Mouse (Mus musculus): ENCODE data around the gene Poldip3. TPM values are rescaled to one million over a fixed set of nuclear protein-coding genes. Genes with fewer than 3 reads are reported as not detected.

Gene Poldip3
- total RNA-seq (2017) = 122 to 140 TPM (median 123 TPM) in 3 replicates

- peak; percentile 84 for ATAC-seq (replicated peaks; ENCODE audit: insufficient number of reproducible peaks, low FRiP score, low TSS enrichment, poor library complexity, severe bottlenecking)
Measured at GRCm38 (mm10) chr15:83149196-83150072, at the start of gene Poldip3. Gene Poldip3 (minus strand): TSS chr15:83149384.

- no peak for ATAC-seq (replicated peaks; ENCODE audit: insufficient number of reproducible peaks, low FRiP score, low TSS enrichment, poor library complexity, severe bottlenecking)
Measured at GRCm38 (mm10) chr15:83193413-83193812, 44.2 kb upstream of the Poldip3 start.

DNA sequence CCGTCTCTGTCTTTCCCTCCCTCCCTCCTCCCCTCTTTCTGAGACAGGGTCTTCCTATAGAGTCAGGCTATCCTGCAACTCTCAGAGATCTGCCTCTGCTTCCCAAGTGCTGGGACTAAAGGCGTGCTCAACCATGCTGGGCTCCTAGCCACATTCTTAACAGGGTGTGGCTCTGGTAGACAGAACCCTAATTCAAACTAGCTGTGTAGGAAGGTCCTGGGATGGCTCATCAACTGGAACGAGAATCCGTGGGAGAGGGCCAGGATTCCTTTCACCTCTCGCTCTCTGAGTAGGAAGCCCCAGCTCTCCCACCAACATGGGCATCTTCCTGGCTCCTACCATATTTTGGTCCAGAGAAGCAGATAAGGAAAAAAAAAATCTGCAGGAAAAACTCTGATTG, 33.2 kb upstream of the Poldip3 start:
- ATAC-seq (replicated peaks; ENCODE audit: insufficient number of reproducible peaks, low FRiP score, low TSS enrichment, poor library complexity, severe bottlenecking) = no peak

GRCm38 (mm10) chr15:83181800-83182330, 32.7 kb upstream of the Poldip3 start:
- ATAC-seq (replicated peaks; ENCODE audit: insufficient number of reproducible peaks, low FRiP score, low TSS enrichment, poor library complexity, severe bottlenecking) = no peak

- ATAC-seq (replicated peaks; ENCODE audit: insufficient number of reproducible peaks, low FRiP score, low TSS enrichment, poor library complexity, severe bottlenecking) = no peak
Measured at GRCm38 (mm10) chr15:83180004-83180403, 30.8 kb upstream of the Poldip3 start.

DNA sequence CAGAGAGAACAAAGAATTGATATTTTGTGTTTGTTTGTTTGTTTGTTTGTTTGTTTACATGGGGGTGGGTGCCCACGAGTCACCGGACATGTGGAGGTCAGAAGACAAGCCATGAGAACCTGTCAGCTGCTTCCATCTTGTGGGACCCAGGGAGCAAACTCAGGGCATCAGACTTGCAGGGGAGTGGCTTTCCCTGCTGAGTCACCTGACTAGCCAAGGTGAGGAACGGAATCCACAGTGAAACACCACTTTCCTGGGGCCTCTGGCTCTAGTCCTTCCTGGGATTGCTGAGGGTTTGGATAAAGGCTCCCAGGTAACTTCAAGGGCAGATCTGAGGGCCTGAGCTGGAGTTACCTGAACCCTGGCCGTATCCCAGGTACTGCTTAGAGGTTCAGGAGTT, 27.5 kb upstream of the Poldip3 start:
- no peak for ATAC-seq (replicated peaks; ENCODE audit: insufficient number of reproducible peaks, low FRiP score, low TSS enrichment, poor library complexity, severe bottlenecking)

DNA sequence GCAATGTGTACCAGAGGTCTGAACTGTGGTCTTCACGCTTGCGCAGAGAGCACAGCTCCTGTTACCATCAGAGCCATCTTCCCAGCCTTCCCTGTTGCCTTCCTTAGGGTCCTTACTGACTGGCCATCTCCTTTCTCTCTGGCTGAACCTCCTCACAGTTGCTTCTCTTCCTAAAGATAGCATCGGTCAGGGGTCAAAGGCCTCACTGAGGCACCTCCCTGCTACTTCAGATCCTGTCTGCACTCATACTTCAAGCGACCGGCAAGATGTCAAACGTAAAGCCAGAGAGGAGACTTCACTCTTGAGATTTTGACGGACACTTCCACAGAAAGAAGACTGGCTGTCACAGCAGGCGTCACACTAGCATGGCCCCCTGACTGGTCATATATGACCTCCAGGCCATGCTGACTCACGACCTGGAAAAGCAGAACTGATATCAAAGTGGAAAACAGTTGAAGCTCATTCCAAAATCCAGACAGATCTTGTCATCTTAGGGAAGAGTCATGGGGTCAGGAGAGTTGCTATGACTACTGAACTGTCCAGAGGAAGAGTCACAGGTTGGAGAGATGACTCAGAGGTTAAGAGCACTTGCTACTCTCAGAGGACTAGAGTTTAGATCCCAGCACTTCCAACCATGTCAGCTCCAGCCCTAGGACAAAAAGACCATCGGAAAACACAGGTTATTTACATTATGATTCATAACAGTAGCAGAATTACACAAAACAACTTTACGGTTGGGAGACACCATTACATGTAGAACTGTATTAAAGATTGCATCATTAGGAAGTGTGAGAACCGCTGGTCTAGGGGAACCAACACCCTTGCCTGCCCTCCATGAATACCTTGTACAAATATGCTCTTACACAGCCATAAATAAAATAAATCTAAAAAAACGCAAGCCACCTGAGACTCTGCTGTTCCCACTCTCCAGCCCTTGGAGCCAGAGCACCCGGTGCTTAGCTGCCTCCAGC, 25.0 kb upstream of the Poldip3 start:
- no peak for ATAC-seq (replicated peaks; ENCODE audit: insufficient number of reproducible peaks, low FRiP score, low TSS enrichment, poor library complexity, severe bottlenecking)

GRCm38 (mm10) chr15:83172492-83173429, 23.6 kb upstream of the Poldip3 start, which contains the start of gene Cyb5r3:
Gene Cyb5r3 (minus strand): TSS chr15:83172592.
- peak; percentile 3; the same call in 1 of the 2 replicates for ATAC-seq (replicated peaks; ENCODE audit: insufficient number of reproducible peaks, low FRiP score, low TSS enrichment, poor library complexity, severe bottlenecking)

- peak; percentile 89 for ATAC-seq (replicated peaks; ENCODE audit: insufficient number of reproducible peaks, low FRiP score, low TSS enrichment, poor library complexity, severe bottlenecking)
Measured at GRCm38 (mm10) chr15:83171712-83172481, 22.7 kb upstream of the Poldip3 start.

GRCm38 (mm10) chr15:83170956-83171659, 21.9 kb upstream of the Poldip3 start:
- ATAC-seq (replicated peaks; ENCODE audit: insufficient number of reproducible peaks, low FRiP score, low TSS enrichment, poor library complexity, severe bottlenecking) = no peak

- no peak for ATAC-seq (replicated peaks; ENCODE audit: insufficient number of reproducible peaks, low FRiP score, low TSS enrichment, poor library complexity, severe bottlenecking)
Measured at GRCm38 (mm10) chr15:83169772-83170722, 20.9 kb upstream of the Poldip3 start.

- ATAC-seq (replicated peaks; ENCODE audit: insufficient number of reproducible peaks, low FRiP score, low TSS enrichment, poor library complexity, severe bottlenecking) = no peak
Measured at GRCm38 (mm10) chr15:83168875-83169771, 19.9 kb upstream of the Poldip3 start.

DNA sequence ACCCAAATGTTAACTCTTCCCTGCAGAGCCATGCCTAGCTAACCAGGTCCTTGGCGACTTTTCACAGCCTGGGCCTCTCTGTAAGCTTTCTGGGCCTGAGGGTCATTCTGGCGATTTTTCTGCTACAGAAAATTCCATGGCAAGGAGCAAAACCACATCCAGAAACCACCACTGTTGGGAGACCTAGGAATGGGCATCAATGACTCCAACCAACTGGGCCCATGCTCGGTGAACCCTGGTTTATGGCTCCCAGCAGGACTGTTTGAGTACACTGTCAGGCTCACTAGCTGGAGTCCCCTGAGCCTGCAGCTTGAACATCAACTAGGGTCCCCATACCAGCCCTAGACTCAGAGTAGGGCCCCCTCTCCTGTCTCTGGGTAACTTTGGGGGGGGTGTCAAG, 19.1 kb upstream of the Poldip3 start:
- no peak for ATAC-seq (replicated peaks; ENCODE audit: insufficient number of reproducible peaks, low FRiP score, low TSS enrichment, poor library complexity, severe bottlenecking)

DNA sequence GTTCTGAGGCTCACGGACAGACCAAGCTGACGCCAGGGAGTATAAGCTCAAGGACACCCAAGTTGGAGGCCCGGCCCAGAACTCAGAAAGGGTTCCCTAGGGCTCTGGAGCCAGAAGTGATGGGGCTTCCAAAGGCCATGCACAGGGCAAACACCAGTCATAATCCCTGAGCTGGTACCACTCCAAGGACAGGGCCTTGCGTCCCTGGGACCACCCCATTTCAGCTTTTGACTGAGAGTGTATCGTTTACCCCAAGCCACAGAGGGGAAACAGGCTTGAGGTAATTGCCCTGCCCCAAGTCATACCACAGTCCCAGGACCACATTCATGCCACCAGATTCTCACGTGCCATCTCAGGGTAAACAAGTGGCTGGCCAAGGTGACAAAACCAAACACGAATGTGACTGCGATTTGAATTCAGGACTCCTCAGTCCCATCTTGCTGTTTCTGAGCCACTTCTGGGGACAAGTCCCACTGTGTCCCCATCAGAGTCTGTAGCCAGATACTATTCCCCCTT, 18.4 kb upstream of the Poldip3 start:
- ATAC-seq (replicated peaks; ENCODE audit: insufficient number of reproducible peaks, low FRiP score, low TSS enrichment, poor library complexity, severe bottlenecking) = no peak

- ATAC-seq (replicated peaks; ENCODE audit: insufficient number of reproducible peaks, low FRiP score, low TSS enrichment, poor library complexity, severe bottlenecking) = no peak
Measured at GRCm38 (mm10) chr15:83167126-83167525, 17.9 kb upstream of the Poldip3 start.
